Mouse (Mus musculus) stomach, postnatal 0 days (tissue): ENCODE results near the gene Ppp1r18.

Experiments
- CTCF ChIP-seq: IDR thresholded peaks from 2 replicates; pipeline ENCODE4 v1.5.1; 2016; ENCODE audit warnings: antibody characterized with exemption, low read depth, mild to moderate bottlenecking, moderate library complexity
- EP300 ChIP-seq: optimal IDR thresholded peaks from 2 replicates; pipeline ENCODE3; 2016; ENCODE audit warnings: antibody characterized with exemption

- TF ChIP-seq CTCF (no peak), EP300 (no peak)
Observed at GRCm38 (mm10) chr17:35874721-35875120, 9.3 kb downstream of the Ppp1r18 start.
